Mouse (Mus musculus): ENCODE measurements around the gene Emilin3.

DNA sequence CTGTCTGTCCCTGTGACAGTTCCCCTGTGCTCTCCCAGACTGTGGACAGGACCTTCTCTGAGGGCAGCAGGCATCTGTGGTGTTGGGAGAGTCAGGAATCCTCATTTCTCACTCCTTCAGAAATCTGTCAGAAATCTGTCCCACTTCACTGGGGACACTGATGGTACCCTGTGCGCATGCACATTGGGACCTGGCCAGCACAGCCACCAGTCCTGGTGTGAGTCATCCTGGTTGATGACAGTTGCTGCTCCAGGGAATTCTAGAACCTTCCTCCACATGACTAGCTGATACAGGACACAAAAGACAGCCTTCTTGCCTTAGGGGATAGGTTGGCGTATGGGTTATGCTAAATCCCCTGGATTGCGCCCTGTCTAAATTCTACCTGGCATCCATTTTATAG lies 5.2 kb upstream of the Emilin3 start:
- no peak for TF ChIP-seq POLR2A (IDR thresholded peaks at IDR 0.05; ENCODE audit: insufficient read depth, low read length)
- no peak for TF ChIP-seq EP300 (IDR thresholded peaks at IDR 0.05; ENCODE audit: insufficient read depth, low read depth, low read length)

All from ES-Bruce4 (cell line).